Mouse (Mus musculus) forebrain, postnatal 0 days (tissue): ENCODE measurements around the gene Rexo1. TPM values are rescaled to one million over a fixed set of nuclear protein-coding genes. Genes with fewer than 3 reads are reported as not detected.

Experiments
- ATAC-seq: fragments of 200-750 bp; cut with Nextera tagmentation; 2 replicates; pipeline ENCODE4 v1.8.0; 2017; ENCODE audit warnings: mild to moderate bottlenecking, moderate library complexity
- DNase-seq: peaks from one replicate; pipeline ENCODE4 v3.0.0-alpha.2; 2015
- H3K27ac ChIP-seq: fragments of 300-500 bp; sonication (generic); 2 replicates; pipeline ENCODE4 v1.5.1; 2014; ENCODE audit warnings: low read depth, mild to moderate bottlenecking, antibody characterized with exemption, low read length, moderate library complexity, mixed read lengths
- H3K27me3 ChIP-seq: fragments of 300-500 bp; sonication (generic); 2 replicates; pipeline ENCODE4 v1.6.1; 2014; ENCODE audit warnings: mild to moderate bottlenecking, low read length, mixed read lengths; ENCODE audit not compliant: insufficient read depth
- H3K36me3 ChIP-seq: fragments of 300-500 bp; sonication (generic); 2 replicates; pipeline ENCODE4 v1.6.1; 2014; ENCODE audit warnings: mild to moderate bottlenecking, moderate library complexity; ENCODE audit not compliant: insufficient read depth
- H3K4me1 ChIP-seq: fragments of 300-500 bp; sonication (generic); 2 replicates; pipeline ENCODE4 v1.6.1; 2014; ENCODE audit warnings: antibody characterized with exemption; ENCODE audit not compliant: insufficient read depth
- H3K4me2 ChIP-seq: fragments of 300-500 bp; sonication (generic); 2 replicates; pipeline ENCODE4 v1.6.1; 2014; ENCODE audit warnings: low read depth, mild to moderate bottlenecking, moderate library complexity
- H3K4me3 ChIP-seq: fragments of 300-500 bp; sonication (generic); 2 replicates; pipeline ENCODE4 v1.5.1; 2014; ENCODE audit warnings: low read depth, low read length, mixed read lengths
- H3K9ac ChIP-seq: fragments of 300-500 bp; sonication (generic); 2 replicates; pipeline ENCODE4 v1.6.1; 2014; ENCODE audit warnings: mild to moderate bottlenecking
- H3K9me3 ChIP-seq: fragments of 300-500 bp; sonication (generic); 2 replicates; pipeline ENCODE4 v1.6.1; 2016; ENCODE audit warnings: low read length
- CTCF ChIP-seq: sonication (generic); IDR thresholded peaks from 2 replicates; pipeline ENCODE4 v1.5.1; 2016; ENCODE audit warnings: antibody characterized with exemption, control low read depth, low read depth
- WGBS: fragments of 180-500 bp; shearing (Covaris S2); extraction: QIAGEN DNeasy Blood & Tissue Kit; methylation state at CpG from one replicate; pipeline ENCODE4 v1.1.7; 2014; 5-methylcytosine and 5-hydroxymethylcytosine counted together
- microRNA-seq, 2 experiments: library from miRNA; unstranded; fragments of <30 nt; microRNA quantifications; one replicate each; pipeline ENCODE4; 2016
- polyA plus RNA-seq: library from polyadenylated mRNA; unstranded; fragments of >200 nt; fragmentation: Nextera tagmentation; extraction: Ambion mirVana; gene quantifications from 2 replicates; pipeline ENCODE4 v1.2.1, GENCODE M21; 2015
- total RNA-seq: library from RNA; depleted of rRNA; stranded (reverse); fragments of >200 nt; gene quantifications from 2 replicates; pipeline ENCODE4 v1.2.3, GENCODE M21; 2014; rRNA removed

Rexo1 gene
- total and polyA plus RNA-seq, 2 experiments from 2014 or later, result 30.5 to 40.3 TPM

- WGBS, result 1% methylated on average over 9 of the region's 9 CpGs
- H3K4me2 ChIP-seq, result no peak overlapping the region
- H3K4me3 ChIP-seq, result no peak overlapping the region
- H3K36me3 ChIP-seq, result no peaks in the 10 kb centered on the region
- H3K9me3 ChIP-seq, result no peaks in the 10 kb centered on the region
- no peak overlapping the region for H3K27ac ChIP-seq
- H3K27me3 ChIP-seq, result peaks cover 59% of the 10 kb centered on the region
- no peak for TF ChIP-seq CTCF
- ATAC-seq, result peak; percentile 44; the same call in 1 of the 2 replicates
- DNase-seq, result no peak
- H3K9ac ChIP-seq, result no peak overlapping the region
- H3K4me1 ChIP-seq, result no peaks in the 10 kb centered on the region
Measured at GRCm38 (mm10) chr10:80504724-80505123, 56.6 kb downstream of the Rexo1 start.

- H3K4me3 ChIP-seq, result no peak overlapping the region
- no peaks in the 10 kb centered on the region for H3K4me1 ChIP-seq
- DNase-seq (no peak), ATAC-seq (no peak)
- peaks cover 64% of the 10 kb centered on the region for H3K27me3 ChIP-seq
- H3K9me3 ChIP-seq, result no peaks in the 10 kb centered on the region
- TF ChIP-seq CTCF, result no peak
- H3K9ac ChIP-seq, result no peak overlapping the region
- 3% methylated on average over 27 of the region's 27 CpGs for WGBS
- H3K4me2 ChIP-seq, result no peak overlapping the region
- H3K27ac ChIP-seq, result no peak overlapping the region
- H3K36me3 ChIP-seq, result no peaks in the 10 kb centered on the region
Measured at GRCm38 (mm10) chr10:80503599-80504220, 57.6 kb downstream of the Rexo1 start.

GRCm38 (mm10) chr10:80502819-80503314 is 58.5 kb downstream of the Rexo1 start:
- WGBS, result 4% methylated on average over 22 of the region's 22 CpGs
- Histone ChIP-seq H3K4me3 (no peak overlapping the region), H3K27ac (no peak overlapping the region), H3K4me2 (no peak overlapping the region), H3K9ac (no peak overlapping the region), H3K9me3 (no peaks in the 10 kb centered on the region), H3K27me3 (peaks cover 71% of the 10 kb centered on the region), H3K36me3 (no peaks in the 10 kb centered on the region), H3K4me1 (no peaks in the 10 kb centered on the region)
- no peak for TF ChIP-seq CTCF
- DNase-seq (no peak), ATAC-seq (no peak)

- Histone ChIP-seq H3K4me3 (no peak overlapping the region), H3K9ac (no peak overlapping the region), H3K4me2 (no peak overlapping the region), H3K4me1 (no peaks in the 10 kb centered on the region), H3K27me3 (peaks cover 77% of the 10 kb centered on the region), H3K36me3 (no peaks in the 10 kb centered on the region), H3K9me3 (no peaks in the 10 kb centered on the region), H3K27ac (no peak overlapping the region)
- ATAC-seq, result no peak
- no peak for TF ChIP-seq CTCF
- DNase-seq, result no peak
- 2% methylated on average over 7 of the region's 7 CpGs for WGBS
Measured at GRCm38 (mm10) chr10:80502291-80502690, 59.1 kb downstream of the Rexo1 start.

- Histone ChIP-seq H3K9ac (no peak overlapping the region), H3K27ac (no peak overlapping the region), H3K4me2 (peak overlapping the region; percentile 61), H3K9me3 (no peaks in the 10 kb centered on the region), H3K4me1 (no peaks in the 10 kb centered on the region; the same call in 1 of the 2 replicates), H3K27me3 (peaks cover 88% of the 10 kb centered on the region), H3K36me3 (no peaks in the 10 kb centered on the region), H3K4me3 (peak overlapping the region; percentile 37; the same call in 1 of the 2 replicates)
- 2% methylated on average over 20 of the region's 20 CpGs for WGBS
- DNase-seq, result no peak
- no peak for ATAC-seq
- TF ChIP-seq CTCF, result no peak
Measured at GRCm38 (mm10) chr10:80496421-80496820, 64.9 kb downstream of the Rexo1 start.

GRCm38 (mm10) chr10:80495901-80496300 is 65.5 kb downstream of the Rexo1 start:
- Histone ChIP-seq H3K9ac (no peak overlapping the region), H3K4me3 (peak overlapping the region; percentile 37), H3K36me3 (no peaks in the 10 kb centered on the region), H3K27me3 (peaks cover 89% of the 10 kb centered on the region), H3K9me3 (no peaks in the 10 kb centered on the region), H3K4me2 (peak overlapping the region; percentile 61), H3K4me1 (no peaks in the 10 kb centered on the region; the same call in 1 of the 2 replicates), H3K27ac (no peak overlapping the region)
- no peak for TF ChIP-seq CTCF
- DNase-seq (no peak), ATAC-seq (no peak)
- WGBS, result under 1% methylated on average over 29 of the region's 35 CpGs

- H3K4me3 ChIP-seq, result peak within 1 kb of the TSS; percentile 37
- no peak for TF ChIP-seq CTCF
- peak within 1 kb of the TSS; percentile 61 for H3K4me2 ChIP-seq
- no peak within 1 kb of the TSS for H3K9ac ChIP-seq
- H3K27ac ChIP-seq, result no peak within 1 kb of the TSS
- DNase-seq (peak; percentile 41), ATAC-seq (peak; percentile 30)
- peaks cover 87% of the 10 kb centered on the region for H3K27me3 ChIP-seq
- H3K9me3 ChIP-seq, result no peaks in the 10 kb centered on the region
- H3K4me1 ChIP-seq, result no peaks in the 10 kb centered on the region; the same call in 1 of the 2 replicates
- WGBS, result 2% methylated on average over 37 of the region's 42 CpGs
- H3K36me3 ChIP-seq, result no peaks in the 10 kb centered on the region
Measured at GRCm38 (mm10) chr10:80494732-80495131, 66.6 kb downstream of the Rexo1 start, which contains the start of gene Onecut3. TSS of gene Onecut3 (plus strand) at chr10:80494835.

Small RNAs within 50 kb of the gene (microRNA-seq; reads per million reads assigned to microRNA genes)
- 0 to 0.37 reads per million in 2 experiments for gene Mir6912

Other genes starting within 250 kb of the Rexo1 start
- gene 2310011J03Rik, start 241.0 kb downstream of the Rexo1 start, total RNA-seq, result 19.2 and 22.8 TPM in 2 replicates
- gene 2310011J03Rik, start 241.0 kb downstream of the Rexo1 start, polyA plus RNA-seq, result 32.4 and 35.6 TPM in 2 replicates
- gene Pcsk4, start 232.1 kb downstream of the Rexo1 start, total RNA-seq, result 3.4 and 3.8 TPM in 2 replicates
- 7.4 TPM in 2 replicates for gene Pcsk4, start 232.1 kb downstream of the Rexo1 start, polyA plus RNA-seq
- 1.8 and 2.7 TPM in 2 replicates for gene Reep6, start 231.6 kb downstream of the Rexo1 start, total RNA-seq
- gene Reep6, start 231.6 kb downstream of the Rexo1 start, polyA plus RNA-seq, result 5.1 and 6.4 TPM in 2 replicates
- 0.31 and 0.33 TPM in 2 replicates for gene Adamtsl5, start 213.1 kb downstream of the Rexo1 start, total RNA-seq
- 0.70 and 0.81 TPM in 2 replicates for gene Adamtsl5, start 213.1 kb downstream of the Rexo1 start, polyA plus RNA-seq
- gene Plk5, start 205.1 kb downstream of the Rexo1 start, total RNA-seq, result 8.3 and 12.9 TPM in 2 replicates
- gene Plk5, start 205.1 kb downstream of the Rexo1 start, polyA plus RNA-seq, result 4.6 and 7.4 TPM in 2 replicates
- 107 and 120 TPM in 2 replicates for gene Mex3d, start 173.9 kb downstream of the Rexo1 start, total RNA-seq
- gene Mex3d, start 173.9 kb downstream of the Rexo1 start, polyA plus RNA-seq, result 18.3 and 18.4 TPM in 2 replicates
- 37.9 and 43.9 TPM in 2 replicates for gene Mbd3, start 162.0 kb downstream of the Rexo1 start, total RNA-seq
- gene Mbd3, start 162.0 kb downstream of the Rexo1 start, polyA plus RNA-seq, result 183 and 196 TPM in 2 replicates
- gene Uqcr11, start 154.7 kb downstream of the Rexo1 start, total RNA-seq, result 230 and 424 TPM in 2 replicates
- 688 and 881 TPM in 2 replicates for gene Uqcr11, start 154.7 kb downstream of the Rexo1 start, polyA plus RNA-seq
- gene Tcf3, start 127.9 kb downstream of the Rexo1 start, total RNA-seq, result 69.0 and 91.4 TPM in 2 replicates
- 34.3 and 36.1 TPM in 2 replicates for gene Tcf3, start 127.9 kb downstream of the Rexo1 start, polyA plus RNA-seq
- 0.62 and 1.9 TPM in 2 replicates for gene Onecut3, start 66.7 kb downstream of the Rexo1 start, total RNA-seq
- 0.03 and 0.18 TPM in 2 replicates for gene Onecut3, start 66.7 kb downstream of the Rexo1 start, polyA plus RNA-seq
- gene Atp8b3, start 22.4 kb downstream of the Rexo1 start, total RNA-seq, result 0.05 and 0.38 TPM in 2 replicates
- 0.16 and 0.46 TPM in 2 replicates for gene Atp8b3, start 22.4 kb downstream of the Rexo1 start, polyA plus RNA-seq
- 17.9 and 18.7 TPM in 2 replicates for gene Klf16, start 15.8 kb upstream of the Rexo1 start, total RNA-seq
- 13.3 and 14.1 TPM in 2 replicates for gene Klf16, start 15.8 kb upstream of the Rexo1 start, polyA plus RNA-seq
- 156 and 201 TPM in 2 replicates for gene Abhd17a, start 28.8 kb upstream of the Rexo1 start, total RNA-seq
- gene Abhd17a, start 28.8 kb upstream of the Rexo1 start, polyA plus RNA-seq, result 154 and 155 TPM in 2 replicates
- gene Scamp4, start 41.3 kb upstream of the Rexo1 start, total RNA-seq, result 21.0 and 24.1 TPM in 2 replicates
- 86.8 and 87.9 TPM in 2 replicates for gene Scamp4, start 41.3 kb upstream of the Rexo1 start, polyA plus RNA-seq
- 3.0 and 4.9 TPM in 2 replicates for gene Adat3, start 41.3 kb upstream of the Rexo1 start, total RNA-seq
- gene Adat3, start 41.3 kb upstream of the Rexo1 start, polyA plus RNA-seq, result 4.2 and 4.5 TPM in 2 replicates
- 1.2 and 2.7 TPM in 2 replicates for gene Gm49322, start 44.5 kb upstream of the Rexo1 start, total RNA-seq
- 0.58 and 0.69 TPM in 2 replicates for gene Gm49322, start 44.5 kb upstream of the Rexo1 start, polyA plus RNA-seq
- gene Csnk1g2, start 61.3 kb upstream of the Rexo1 start, total RNA-seq, result 127 and 135 TPM in 2 replicates
- gene Csnk1g2, start 61.3 kb upstream of the Rexo1 start, polyA plus RNA-seq, result 91.8 and 94.1 TPM in 2 replicates
- 105 and 131 TPM in 2 replicates for gene Btbd2, start 95.5 kb upstream of the Rexo1 start, total RNA-seq
- gene Btbd2, start 95.5 kb upstream of the Rexo1 start, polyA plus RNA-seq, result 70.4 and 77.6 TPM in 2 replicates
- 55.2 and 69.8 TPM in 2 replicates for gene Mknk2, start 116.6 kb upstream of the Rexo1 start, total RNA-seq
- 42.4 and 43.6 TPM in 2 replicates for gene Mknk2, start 116.6 kb upstream of the Rexo1 start, polyA plus RNA-seq
- 54.1 and 57.8 TPM in 2 replicates for gene Mob3a, start 140.4 kb upstream of the Rexo1 start, total RNA-seq
- gene Mob3a, start 140.4 kb upstream of the Rexo1 start, polyA plus RNA-seq, result 38.9 and 45.9 TPM in 2 replicates
- 37.9 and 39.5 TPM in 2 replicates for gene Izumo4, start 140.6 kb upstream of the Rexo1 start, total RNA-seq
- 34.4 and 36.7 TPM in 2 replicates for gene Izumo4, start 140.6 kb upstream of the Rexo1 start, polyA plus RNA-seq
- 137 and 176 TPM in 2 replicates for gene Ap3d1, start 180.7 kb upstream of the Rexo1 start, total RNA-seq
- 63.8 and 87.7 TPM in 2 replicates for gene Ap3d1, start 180.7 kb upstream of the Rexo1 start, polyA plus RNA-seq
- 15.9 and 21.7 TPM in 2 replicates for gene Dot1l, start 193.6 kb upstream of the Rexo1 start, total RNA-seq
- gene Dot1l, start 193.6 kb upstream of the Rexo1 start, polyA plus RNA-seq, result 5.7 and 8.5 TPM in 2 replicates
- gene Sf3a2, start 236.6 kb upstream of the Rexo1 start, total RNA-seq, result 20.4 and 20.6 TPM in 2 replicates
- 66.4 and 73.7 TPM in 2 replicates for gene Sf3a2, start 236.6 kb upstream of the Rexo1 start, polyA plus RNA-seq
- gene Plekhj1, start 237.1 kb upstream of the Rexo1 start, total RNA-seq, result 81.1 and 89.0 TPM in 2 replicates
- gene Plekhj1, start 237.1 kb upstream of the Rexo1 start, polyA plus RNA-seq, result 96.8 and 107 TPM in 2 replicates
- gene Amh, start 243.7 kb upstream of the Rexo1 start, total RNA-seq, result 0.62 and 0.69 TPM in 2 replicates
- not detected in 2 replicates for gene Amh, start 243.7 kb upstream of the Rexo1 start, polyA plus RNA-seq